Mouse (Mus musculus) liver, embryonic 11.5 days (tissue): Measurements from ENCODE around the gene Rhbdd2. TPM values are rescaled to one million over a fixed set of nuclear protein-coding genes. Genes with fewer than 3 reads are reported as not detected.

Experiments
- ATAC-seq: fragments of 200-750 bp; cut with Nextera tagmentation; replicated peaks from 2 replicates; pipeline ENCODE4 v1.8.0; 2017; ENCODE audit warnings: moderate number of reproducible peaks, mild to moderate bottlenecking, moderate TSS enrichment, moderate library complexity; ENCODE audit not compliant: low FRiP score
- DNase-seq: peaks from one replicate; pipeline ENCODE4 v3.0.0-alpha.2; 2017; ENCODE audit warnings: low spot score
- H3K27ac ChIP-seq: fragments of 300-500 bp; sonication (generic); 2 replicates; pipeline ENCODE4 v1.5.1; 2014; ENCODE audit warnings: mild to moderate bottlenecking, low read depth, low read length, control low read depth
- H3K27me3 ChIP-seq: fragments of 300-500 bp; sonication (generic); replicated peaks from 2 replicates; pipeline ENCODE4 v1.6.1; 2014; ENCODE audit warnings: low read length, mixed read lengths; ENCODE audit not compliant: control insufficient read depth, insufficient read depth
- H3K36me3 ChIP-seq: fragments of 300-500 bp; sonication (generic); 2 replicates; pipeline ENCODE4 v1.6.1; 2014; ENCODE audit warnings: mild to moderate bottlenecking, low read length, moderate library complexity, mixed read lengths; ENCODE audit not compliant: control insufficient read depth, insufficient read depth
- H3K4me1 ChIP-seq: fragments of 300-500 bp; sonication (generic); replicated peaks from 2 replicates; pipeline ENCODE4 v1.6.1; 2014; ENCODE audit warnings: low read length, mixed read lengths; ENCODE audit not compliant: control insufficient read depth, insufficient read depth
- H3K4me2 ChIP-seq: fragments of 300-500 bp; sonication (generic); 2 replicates; pipeline ENCODE4 v1.6.1; 2014; ENCODE audit warnings: mild to moderate bottlenecking, control low read depth, moderate library complexity
- H3K4me3 ChIP-seq: fragments of 300-500 bp; sonication (generic); 2 replicates; pipeline ENCODE4 v1.5.1; 2014; ENCODE audit warnings: low read depth, low read length, control low read depth
- H3K9ac ChIP-seq: fragments of 300-500 bp; sonication (generic); 2 replicates; pipeline ENCODE4 v1.6.1; 2014; ENCODE audit warnings: low read depth, low read length, control low read depth
- H3K9me3 ChIP-seq: fragments of 300-500 bp; sonication (generic); 2 replicates; pipeline ENCODE4 v1.6.1; 2016; ENCODE audit warnings: low read length, inconsistent platforms, mixed read lengths; ENCODE audit not compliant: control insufficient read depth
- WGBS: fragments of 180-500 bp; shearing (Covaris S2); extraction: QIAGEN DNeasy Blood & Tissue Kit; methylation state at CpG from one replicate; pipeline ENCODE4 v1.1.7; 2014; 5-methylcytosine and 5-hydroxymethylcytosine counted together
- polyA plus RNA-seq: library from polyadenylated mRNA; unstranded; fragments of >200 nt; fragmentation: Nextera tagmentation; extraction: Ambion mirVana; gene quantifications from 2 replicates; pipeline ENCODE4 v1.2.1, GENCODE M21; 2014

Rhbdd2 gene
- polyA plus RNA-seq, 1 experiment from 2014 or later, result 27.8 TPM

- H3K4me3 ChIP-seq, result no peak within 1 kb of the TSS
- ATAC-seq, result peak; percentile 74; the same call in 1 of the 2 replicates
- H3K9me3 ChIP-seq, result no peaks in the 10 kb centered on the region
- H3K27ac ChIP-seq, result no peak within 1 kb of the TSS
- 22% methylated on average over 9 of the region's 9 CpGs for WGBS
- H3K36me3 ChIP-seq, result no peaks in the 10 kb centered on the region
- DNase-seq, result no peak
- peaks cover 5% of the 10 kb centered on the region for H3K4me1 ChIP-seq
- H3K27me3 ChIP-seq, result no peaks in the 10 kb centered on the region
- H3K9ac ChIP-seq, result no peak within 1 kb of the TSS
- 0 out of 2 replicates have a peak within 1 kb of the TSS, but pooled peaks have one; percentile 6 for H3K4me2 ChIP-seq
Observed at GRCm38 (mm10) chr5:135669741-135670275, 37.4 kb downstream of the Rhbdd2 start, which contains the start of gene Por. Gene Por, plus strand, starts transcription at chr5:135670033.

GRCm38 (mm10) chr5:135670881-135671280 is 38.5 kb downstream of the Rhbdd2 start:
- DNase-seq (no peak), ATAC-seq (no peak)
- 64% methylated on average over 2 of the region's 2 CpGs for WGBS
- H3K4me1 ChIP-seq, result peaks cover 7% of the 10 kb centered on the region
- H3K36me3 ChIP-seq, result no peaks in the 10 kb centered on the region
- no peaks in the 10 kb centered on the region for H3K9me3 ChIP-seq
- H3K4me2 ChIP-seq, result no peak overlapping the region
- no peak overlapping the region for H3K4me3 ChIP-seq
- H3K27me3 ChIP-seq, result no peaks in the 10 kb centered on the region
- no peak overlapping the region for H3K27ac ChIP-seq
- H3K9ac ChIP-seq, result no peak overlapping the region

DNA sequence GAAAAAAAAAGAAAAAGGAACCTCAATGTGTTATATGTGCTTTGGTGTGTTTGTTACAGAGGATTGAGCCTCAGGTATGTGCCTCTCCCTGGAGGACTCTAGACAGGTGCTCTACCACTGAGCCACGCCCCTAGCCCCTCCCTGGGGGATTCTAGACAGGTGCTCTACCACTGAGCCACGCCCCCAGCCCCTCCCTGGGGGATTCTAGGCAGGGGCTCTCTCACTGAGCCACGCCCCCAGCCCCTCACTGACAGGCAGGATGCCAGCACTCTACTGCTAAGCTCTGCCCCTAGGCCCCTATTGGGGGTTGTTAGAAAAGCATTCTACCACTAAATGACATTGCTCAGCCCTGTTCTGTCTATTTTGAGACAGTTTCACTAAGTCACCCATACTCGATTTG is 40.1 kb downstream of the Rhbdd2 start:
- Histone ChIP-seq H3K36me3 (no peaks in the 10 kb centered on the region), H3K4me2 (no peak overlapping the region), H3K4me3 (no peak overlapping the region), H3K4me1 (peaks cover 7% of the 10 kb centered on the region), H3K27ac (no peak overlapping the region), H3K9ac (no peak overlapping the region), H3K9me3 (no peaks in the 10 kb centered on the region), H3K27me3 (no peaks in the 10 kb centered on the region)
- DNase-seq, result no peak
- ATAC-seq, result no peak
- 78% methylated on average over 4 of the region's 4 CpGs for WGBS

GRCm38 (mm10) chr5:135672980-135673379 is 40.6 kb downstream of the Rhbdd2 start:
- Histone ChIP-seq H3K27ac (no peak overlapping the region), H3K9me3 (no peaks in the 10 kb centered on the region), H3K27me3 (no peaks in the 10 kb centered on the region), H3K4me3 (no peak overlapping the region), H3K9ac (no peak overlapping the region), H3K4me1 (peaks cover 7% of the 10 kb centered on the region), H3K4me2 (no peak overlapping the region), H3K36me3 (no peaks in the 10 kb centered on the region)
- 68% methylated on average over 5 of the region's 5 CpGs for WGBS
- DNase-seq (no peak), ATAC-seq (no peak)

DNA sequence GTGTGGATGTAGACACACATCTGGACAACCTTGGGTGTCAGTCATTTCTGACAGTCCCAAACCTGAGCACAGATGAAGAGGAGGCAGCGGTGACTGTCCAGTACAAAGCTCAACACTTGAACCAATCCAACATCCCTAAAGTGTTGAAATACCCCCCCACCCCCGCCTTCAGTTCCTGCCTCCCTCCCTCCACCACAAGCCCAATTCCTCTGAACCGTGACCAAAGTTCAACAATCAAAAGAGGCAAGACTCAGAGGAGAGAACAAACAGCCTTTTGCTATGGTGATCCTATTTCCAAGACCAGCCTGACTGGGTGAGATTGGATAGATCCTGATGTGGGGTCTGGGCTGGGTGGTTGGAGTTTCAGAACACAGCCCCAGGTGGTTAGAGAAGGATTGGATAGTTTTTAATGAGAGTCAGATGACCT is 41.9 kb downstream of the Rhbdd2 start:
- H3K36me3 ChIP-seq, result no peaks in the 10 kb centered on the region
- no peak overlapping the region; the same call in 1 of the 2 replicates for H3K27ac ChIP-seq
- peaks cover 7% of the 10 kb centered on the region for H3K4me1 ChIP-seq
- H3K4me3 ChIP-seq, result no peak overlapping the region
- ATAC-seq (no peak), DNase-seq (no peak)
- 40% methylated on average over 3 of the region's 3 CpGs for WGBS
- no peaks in the 10 kb centered on the region for H3K27me3 ChIP-seq
- H3K4me2 ChIP-seq, result no peak overlapping the region
- no peaks in the 10 kb centered on the region for H3K9me3 ChIP-seq
- no peak overlapping the region for H3K9ac ChIP-seq

GRCm38 (mm10) chr5:135674821-135675220 is 42.4 kb downstream of the Rhbdd2 start:
- no peak; the same call in 1 of the 2 replicates for ATAC-seq
- Histone ChIP-seq H3K4me1 (peaks cover 7% of the 10 kb centered on the region), H3K4me3 (no peak overlapping the region), H3K4me2 (peak overlapping the region; percentile 3; the same call in 1 of the 2 replicates), H3K27ac (no peak overlapping the region), H3K36me3 (no peaks in the 10 kb centered on the region), H3K9me3 (no peaks in the 10 kb centered on the region), H3K9ac (no peak overlapping the region), H3K27me3 (no peaks in the 10 kb centered on the region)
- DNase-seq, result no peak
- WGBS, result 6% methylated on average over 11 of the region's 11 CpGs

GRCm38 (mm10) chr5:135676696-135677095 is 44.3 kb downstream of the Rhbdd2 start:
- Histone ChIP-seq H3K4me1 (peaks cover 2% of the 10 kb centered on the region), H3K27ac (no peak overlapping the region), H3K27me3 (no peaks in the 10 kb centered on the region), H3K9ac (no peak overlapping the region), H3K9me3 (no peaks in the 10 kb centered on the region), H3K4me2 (no peak overlapping the region), H3K4me3 (no peak overlapping the region), H3K36me3 (no peaks in the 10 kb centered on the region)
- 65% methylated on average over 3 of the region's 3 CpGs for WGBS
- ATAC-seq (no peak), DNase-seq (no peak)

GRCm38 (mm10) chr5:135677251-135677650 is 44.8 kb downstream of the Rhbdd2 start:
- no peak overlapping the region for H3K9ac ChIP-seq
- no peak overlapping the region for H3K27ac ChIP-seq
- peaks cover 2% of the 10 kb centered on the region for H3K4me1 ChIP-seq
- WGBS, result 47% methylated on average over 2 of the region's 2 CpGs
- H3K27me3 ChIP-seq, result no peaks in the 10 kb centered on the region
- no peaks in the 10 kb centered on the region for H3K36me3 ChIP-seq
- H3K9me3 ChIP-seq, result no peaks in the 10 kb centered on the region
- no peak overlapping the region for H3K4me3 ChIP-seq
- ATAC-seq, result no peak
- no peak for DNase-seq
- H3K4me2 ChIP-seq, result no peak overlapping the region

DNA sequence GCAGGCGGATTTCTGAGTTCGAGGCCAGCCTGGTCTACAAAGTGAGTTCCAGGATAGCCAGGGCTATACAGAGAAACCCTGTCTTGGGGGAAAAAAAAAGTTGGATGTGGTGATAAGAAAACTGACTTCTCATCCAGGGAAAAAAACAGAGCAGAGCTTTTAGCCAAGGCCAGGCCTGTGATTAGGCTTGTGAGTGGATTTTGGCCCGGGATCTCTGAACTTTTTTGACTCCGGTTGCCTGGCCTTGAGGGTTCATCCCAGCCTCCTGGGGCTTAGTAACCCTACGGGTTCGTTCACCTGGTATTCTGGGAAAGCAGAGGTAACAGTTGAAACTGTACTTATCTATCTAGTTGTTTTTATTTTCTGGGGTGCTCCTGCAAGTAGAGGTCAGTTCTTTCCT is 46.1 kb downstream of the Rhbdd2 start:
- no peak for ATAC-seq
- Histone ChIP-seq H3K9me3 (no peaks in the 10 kb centered on the region), H3K27me3 (no peaks in the 10 kb centered on the region), H3K4me2 (no peak overlapping the region), H3K4me1 (peaks cover 2% of the 10 kb centered on the region), H3K4me3 (no peak overlapping the region), H3K9ac (no peak overlapping the region), H3K36me3 (no peaks in the 10 kb centered on the region), H3K27ac (no peak overlapping the region)
- WGBS, result 83% methylated on average over 6 of the region's 6 CpGs
- no peak for DNase-seq
